Mouse (Mus musculus): ENCODE results near the gene Pnmal2. TPM values are rescaled to one million over a fixed set of nuclear protein-coding genes. Genes with fewer than 3 reads are reported as not detected.

Gene Pnmal2
- polyA plus RNA-seq, 1 experiment from 2014 or later = 3.3 TPM

GRCm38 (mm10) chr7:16922360-16922973 is 22.0 kb upstream of the Pnmal2 start:
- H3K9me3 ChIP-seq (ENCODE audit: low read depth, low read length) = no peaks in the 10 kb centered on the region
- no peak for TF ChIP-seq CTCF (IDR thresholded peaks at IDR 0.05; ENCODE audit: low read depth)
- ATAC-seq (ENCODE audit: insufficient read depth) (no peak), DNase-seq (no peak)
- WGBS = 42% methylated on average over 10 of the region's 10 CpGs
- peak overlapping the region; percentile 69 for H3K4me3 ChIP-seq (ENCODE audit: low read depth, low read length)
- H3K9ac ChIP-seq = peak overlapping the region; percentile 83
- H3K27ac ChIP-seq (ENCODE audit: low read depth) = peak overlapping the region; percentile 96; the same call in 1 of the 2 replicates
- H3K27me3 ChIP-seq (ENCODE audit: insufficient read depth, low read length) = no peaks in the 10 kb centered on the region
- peaks cover 17% of the 10 kb centered on the region for H3K4me1 ChIP-seq (ENCODE audit: insufficient read depth)
- peaks cover 44% of the 10 kb centered on the region for H3K36me3 ChIP-seq (ENCODE audit: insufficient read depth)
- peak overlapping the region; percentile 97 for H3K4me2 ChIP-seq

GRCm38 (mm10) chr7:16923283-16924036 is 21.0 kb upstream of the Pnmal2 start:
- Histone ChIP-seq H3K4me3 (ENCODE audit: low read depth, low read length) (peak overlapping the region; percentile 69), H3K36me3 (ENCODE audit: insufficient read depth) (peaks cover 34% of the 10 kb centered on the region), H3K9me3 (ENCODE audit: low read depth, low read length) (no peaks in the 10 kb centered on the region), H3K27ac (ENCODE audit: low read depth) (peak overlapping the region; percentile 96), H3K4me1 (ENCODE audit: insufficient read depth) (peaks cover 17% of the 10 kb centered on the region), H3K4me2 (peak overlapping the region; percentile 97), H3K27me3 (ENCODE audit: insufficient read depth, low read length) (no peaks in the 10 kb centered on the region), H3K9ac (peak overlapping the region; percentile 83)
- no peak for TF ChIP-seq CTCF (IDR thresholded peaks at IDR 0.05; ENCODE audit: low read depth)
- WGBS = under 1% methylated on average over 57 of the region's 57 CpGs
- DNase-seq = no peak
- ATAC-seq (ENCODE audit: insufficient read depth) = peak; percentile 10; the same call in 1 of the 2 replicates

- 2% methylated on average over 63 of the region's 64 CpGs for WGBS
- peak; percentile 100 for DNase-seq
- Histone ChIP-seq H3K9me3 (ENCODE audit: low read depth, low read length) (no peaks in the 10 kb centered on the region), H3K27ac (ENCODE audit: low read depth) (peak within 1 kb of the TSS; percentile 96), H3K4me3 (ENCODE audit: low read depth, low read length) (peak within 1 kb of the TSS; percentile 69), H3K36me3 (ENCODE audit: insufficient read depth) (peaks cover 27% of the 10 kb centered on the region), H3K27me3 (ENCODE audit: insufficient read depth, low read length) (no peaks in the 10 kb centered on the region), H3K4me1 (ENCODE audit: insufficient read depth) (peaks cover 17% of the 10 kb centered on the region), H3K4me2 (peak within 1 kb of the TSS; percentile 97), H3K9ac (peak within 1 kb of the TSS; percentile 83)
- peak; percentile 43 for TF ChIP-seq CTCF (IDR thresholded peaks at IDR 0.05; ENCODE audit: low read depth)
- ATAC-seq (ENCODE audit: insufficient read depth) = peak; percentile 93
Observed at GRCm38 (mm10) chr7:16924037-16924834, 20.2 kb upstream of the Pnmal2 start, which contains the start of gene Calm3. Calm3 (minus strand) TSS chr7:16924114.

- Histone ChIP-seq H3K9me3 (ENCODE audit: low read depth, low read length) (no peaks in the 10 kb centered on the region), H3K4me2 (no peak overlapping the region), H3K4me1 (ENCODE audit: insufficient read depth) (peaks cover 6% of the 10 kb centered on the region), H3K4me3 (ENCODE audit: low read depth, low read length) (no peak overlapping the region), H3K36me3 (ENCODE audit: insufficient read depth) (no peaks in the 10 kb centered on the region), H3K27me3 (ENCODE audit: insufficient read depth, low read length) (no peaks in the 10 kb centered on the region), H3K27ac (ENCODE audit: low read depth) (no peak overlapping the region), H3K9ac (no peak overlapping the region)
- no peak for ATAC-seq (ENCODE audit: insufficient read depth)
- no peak for DNase-seq
- no peak for TF ChIP-seq CTCF (IDR thresholded peaks at IDR 0.05; ENCODE audit: low read depth)
- WGBS = 48% methylated on average over 2 of the region's 2 CpGs
Observed at GRCm38 (mm10) chr7:16928341-16928740, 16.1 kb upstream of the Pnmal2 start.

GRCm38 (mm10) chr7:16930850-16931249 is 13.6 kb upstream of the Pnmal2 start:
- 2% methylated on average over 1 of the region's 1 CpGs for WGBS
- no peak for ATAC-seq (ENCODE audit: insufficient read depth)
- DNase-seq = peak; percentile 88

GRCm38 (mm10) chr7:16931968-16932627 is 12.4 kb upstream of the Pnmal2 start:
- ATAC-seq (ENCODE audit: insufficient read depth) = peak; percentile 55
- Histone ChIP-seq H3K27me3 (ENCODE audit: insufficient read depth, low read length) (no peaks in the 10 kb centered on the region), H3K4me2 (no peak overlapping the region), H3K9me3 (ENCODE audit: low read depth, low read length) (no peaks in the 10 kb centered on the region), H3K9ac (no peak overlapping the region), H3K4me1 (ENCODE audit: insufficient read depth) (peaks cover 6% of the 10 kb centered on the region), H3K36me3 (ENCODE audit: insufficient read depth) (no peaks in the 10 kb centered on the region), H3K4me3 (ENCODE audit: low read depth, low read length) (no peak overlapping the region), H3K27ac (ENCODE audit: low read depth) (no peak overlapping the region)
- TF ChIP-seq CTCF (IDR thresholded peaks at IDR 0.05; ENCODE audit: low read depth) = peak; percentile 94
- WGBS = 17% methylated on average over 14 of the region's 14 CpGs
- DNase-seq = peak; percentile 96

More at GRCm38 (mm10) chr7:16930850-16931249, 13.6 kb upstream of the Pnmal2 start:
- Histone ChIP-seq H3K4me1 (ENCODE audit: insufficient read depth) (peaks cover 6% of the 10 kb centered on the region), H3K9me3 (ENCODE audit: low read depth, low read length) (no peaks in the 10 kb centered on the region), H3K27me3 (ENCODE audit: insufficient read depth, low read length) (no peaks in the 10 kb centered on the region), H3K9ac (no peak overlapping the region), H3K27ac (ENCODE audit: low read depth) (no peak overlapping the region), H3K36me3 (ENCODE audit: insufficient read depth) (no peaks in the 10 kb centered on the region), H3K4me2 (no peak overlapping the region), H3K4me3 (ENCODE audit: low read depth, low read length) (no peak overlapping the region)
- TF ChIP-seq CTCF (IDR thresholded peaks at IDR 0.05; ENCODE audit: low read depth) = peak; percentile 78

Measured in lung, embryonic 14.5 days (tissue).